Mouse (Mus musculus): Measurements from ENCODE around the gene Fam167b. TPM values are rescaled to one million over a fixed set of nuclear protein-coding genes. Genes with fewer than 3 reads are reported as not detected.

Gene Fam167b
- polyA plus RNA-seq, 1 experiment from 2014 or later = not detected

GRCm38 (mm10) chr4:129617121-129617641, 38.8 kb upstream of the Fam167b start:
- 95% methylated on average over 6 of the region's 7 CpGs for WGBS (ENCODE audit: missing documents)
- peaks cover 16% of the 10 kb centered on the region; the same call in 1 of the 2 replicates for H3K36me3 ChIP-seq (ENCODE audit: inconsistent target)

GRCm38 (mm10) chr4:129616631-129617030, 38.3 kb upstream of the Fam167b start:
- H3K36me3 ChIP-seq (ENCODE audit: inconsistent target) = peaks cover 16% of the 10 kb centered on the region; the same call in 1 of the 2 replicates
- WGBS (ENCODE audit: missing documents) = 94% methylated on average over 3 of the region's 3 CpGs
- peaks cover 7% of the 10 kb centered on the region; the same call in 1 of the 2 replicates for H3K79me2 ChIP-seq (ENCODE audit: inconsistent target)
- no peak overlapping the region for H3K27ac ChIP-seq
- no peak overlapping the region for H3K4me3 ChIP-seq (ENCODE audit: inconsistent target)

More at GRCm38 (mm10) chr4:129617121-129617641, 38.8 kb upstream of the Fam167b start:
- Histone ChIP-seq H3K27ac (no peak overlapping the region), H3K4me3 (ENCODE audit: inconsistent target) (no peak overlapping the region), H3K79me2 (ENCODE audit: inconsistent target) (peaks cover 13% of the 10 kb centered on the region; the same call in 1 of the 2 replicates)

- WGBS (ENCODE audit: missing documents) = 91% methylated on average over 9 of the region's 9 CpGs
- H3K27ac ChIP-seq = no peak overlapping the region
- peaks cover 7% of the 10 kb centered on the region; the same call in 1 of the 2 replicates for H3K79me2 ChIP-seq (ENCODE audit: inconsistent target)
Measured at GRCm38 (mm10) chr4:129615801-129616290, 37.5 kb upstream of the Fam167b start.

GRCm38 (mm10) chr4:129614093-129614492, 35.7 kb upstream of the Fam167b start, which contains the start of gene Dcdc2b:
TSS of gene Dcdc2b (minus strand) at chr4:129614257.
- Histone ChIP-seq H3K4me3 (ENCODE audit: inconsistent target) (no peak within 1 kb of the TSS), H3K27ac (no peak within 1 kb of the TSS), H3K36me3 (ENCODE audit: inconsistent target) (peaks cover 25% of the 10 kb centered on the region; the same call in 1 of the 2 replicates), H3K79me2 (ENCODE audit: inconsistent target) (peaks cover 7% of the 10 kb centered on the region; the same call in 1 of the 2 replicates)
- WGBS (ENCODE audit: missing documents) = 99% methylated on average over 6 of the region's 6 CpGs

More at GRCm38 (mm10) chr4:129615801-129616290, 37.5 kb upstream of the Fam167b start:
- H3K4me3 ChIP-seq (ENCODE audit: inconsistent target) = no peak overlapping the region
- peaks cover 16% of the 10 kb centered on the region; the same call in 1 of the 2 replicates for H3K36me3 ChIP-seq (ENCODE audit: inconsistent target)

- no peak overlapping the region for H3K4me3 ChIP-seq (ENCODE audit: inconsistent target)
- no peaks in the 10 kb centered on the region for H3K79me2 ChIP-seq (ENCODE audit: inconsistent target)
- peaks cover 30% of the 10 kb centered on the region; the same call in 1 of the 2 replicates for H3K36me3 ChIP-seq (ENCODE audit: inconsistent target)
- WGBS (ENCODE audit: missing documents) = 85% methylated on average over 4 of the region's 4 CpGs
- H3K27ac ChIP-seq = no peak overlapping the region
Measured at GRCm38 (mm10) chr4:129610472-129610871, 32.1 kb upstream of the Fam167b start.

GRCm38 (mm10) chr4:129610026-129610425, 31.7 kb upstream of the Fam167b start:
- Histone ChIP-seq H3K36me3 (ENCODE audit: inconsistent target) (peaks cover 34% of the 10 kb centered on the region), H3K4me3 (ENCODE audit: inconsistent target) (no peak overlapping the region), H3K79me2 (ENCODE audit: inconsistent target) (no peaks in the 10 kb centered on the region), H3K27ac (no peak overlapping the region)
- WGBS (ENCODE audit: missing documents) = 100% methylated on average over 4 of the region's 4 CpGs

GRCm38 (mm10) chr4:129609139-129609631, 30.8 kb upstream of the Fam167b start:
- 75% methylated on average over 12 of the region's 12 CpGs for WGBS (ENCODE audit: missing documents)
- H3K4me3 ChIP-seq (ENCODE audit: inconsistent target) = no peak overlapping the region
- H3K36me3 ChIP-seq (ENCODE audit: inconsistent target) = peaks cover 42% of the 10 kb centered on the region

GRCm38 (mm10) chr4:129608426-129609025, 30.2 kb upstream of the Fam167b start:
- H3K4me3 ChIP-seq (ENCODE audit: inconsistent target) = no peak overlapping the region
- peaks cover 14% of the 10 kb centered on the region for H3K79me2 ChIP-seq (ENCODE audit: inconsistent target)
- WGBS (ENCODE audit: missing documents) = 46% methylated on average over 7 of the region's 7 CpGs
- H3K36me3 ChIP-seq (ENCODE audit: inconsistent target) = peaks cover 49% of the 10 kb centered on the region
- no peak overlapping the region for H3K27ac ChIP-seq

More at GRCm38 (mm10) chr4:129609139-129609631, 30.8 kb upstream of the Fam167b start:
- peaks cover 7% of the 10 kb centered on the region; the same call in 1 of the 2 replicates for H3K79me2 ChIP-seq (ENCODE audit: inconsistent target)
- H3K27ac ChIP-seq = no peak overlapping the region

GRCm38 (mm10) chr4:129600233-129601158, 22.1 kb upstream of the Fam167b start, which contains the start of the genes Eif3i and Tmem234:
TSS of gene Eif3i (minus strand) at chr4:129600648.
TSS of gene Tmem234 (plus strand) at chr4:129600668.
- under 1% methylated on average over 58 of the region's 74 CpGs for WGBS (ENCODE audit: missing documents)
- Histone ChIP-seq H3K27ac (peak within 1 kb of the TSS; percentile 35; the same call in 1 of the 2 replicates), H3K36me3 (ENCODE audit: inconsistent target) (peaks cover 35% of the 10 kb centered on the region)

GRCm38 (mm10) chr4:129588865-129589264, 10.5 kb upstream of the Fam167b start:
- WGBS (ENCODE audit: missing documents) = 57% methylated on average over 4 of the region's 4 CpGs
- Histone ChIP-seq H3K27ac (no peak overlapping the region), H3K36me3 (ENCODE audit: inconsistent target) (peaks cover 29% of the 10 kb centered on the region), H3K4me3 (ENCODE audit: inconsistent target) (no peak overlapping the region), H3K79me2 (ENCODE audit: inconsistent target) (no peaks in the 10 kb centered on the region)

More at GRCm38 (mm10) chr4:129600233-129601158, 22.1 kb upstream of the Fam167b start, which contains the start of the genes Eif3i and Tmem234:
- Histone ChIP-seq H3K4me3 (ENCODE audit: inconsistent target) (peak within 1 kb of the TSS; percentile 65), H3K79me2 (ENCODE audit: inconsistent target) (peaks cover 72% of the 10 kb centered on the region)

- H3K36me3 ChIP-seq (ENCODE audit: inconsistent target) = peaks cover 12% of the 10 kb centered on the region
- no peak overlapping the region for H3K4me3 ChIP-seq (ENCODE audit: inconsistent target)
- WGBS (ENCODE audit: missing documents) = 100% methylated on average over 1 of the region's 1 CpGs
- H3K79me2 ChIP-seq (ENCODE audit: inconsistent target) = no peaks in the 10 kb centered on the region
- no peak overlapping the region for H3K27ac ChIP-seq
Measured at GRCm38 (mm10) chr4:129586943-129587342, 8.6 kb upstream of the Fam167b start.

GRCm38 (mm10) chr4:129585773-129586172, 7.4 kb upstream of the Fam167b start:
- Histone ChIP-seq H3K27ac (no peak overlapping the region), H3K79me2 (ENCODE audit: inconsistent target) (no peaks in the 10 kb centered on the region), H3K36me3 (ENCODE audit: inconsistent target) (peaks cover under 1% of the 10 kb centered on the region; the same call in 1 of the 2 replicates), H3K4me3 (ENCODE audit: inconsistent target) (no peak overlapping the region)
- WGBS (ENCODE audit: missing documents) = 95% methylated on average over 8 of the region's 9 CpGs

- 3% methylated on average over 36 of the region's 36 CpGs for WGBS (ENCODE audit: missing documents)
- Histone ChIP-seq H3K36me3 (ENCODE audit: inconsistent target) (no peaks in the 10 kb centered on the region), H3K4me3 (ENCODE audit: inconsistent target) (peak overlapping the region; percentile 41)
Measured at GRCm38 (mm10) chr4:129584884-129585608, 6.7 kb upstream of the Fam167b start.

More at GRCm38 (mm10) chr4:129584884-129585608, 6.7 kb upstream of the Fam167b start:
- H3K79me2 ChIP-seq (ENCODE audit: inconsistent target) = no peaks in the 10 kb centered on the region
- peak overlapping the region; percentile 57 for H3K27ac ChIP-seq

All from macrophage (primary cell).